Mouse (Mus musculus) retina, adult 2 months (tissue): Measurements from ENCODE around the gene Nup62.

Source experiments
- DNase-seq: peaks from one replicate; pipeline ENCODE4 v3.0.0-alpha.2; 2012; ENCODE audit warnings: low read depth, low spot score

Gene Nup62

GRCm38 (mm10) chr7:44815721-44816469 is at the start of gene Nup62, which contains the start of gene Il4i1:
TSS of gene Nup62 (plus strand) at chr7:44816088.
TSS of gene Il4i1 (plus strand) at chr7:44816387.
- DNase-seq, result peak; percentile 91

- no peak for DNase-seq
Observed at GRCm38 (mm10) chr7:44768129-44768528, 47.8 kb upstream of the Nup62 start.

- no peak for DNase-seq
Observed at GRCm38 (mm10) chr7:44770046-44770578, 45.8 kb upstream of the Nup62 start.

GRCm38 (mm10) chr7:44772591-44773204 is 43.2 kb upstream of the Nup62 start:
- no peak for DNase-seq

GRCm38 (mm10) chr7:44776849-44777498 is 38.9 kb upstream of the Nup62 start:
- DNase-seq, result no peak

GRCm38 (mm10) chr7:44780101-44780500 is 35.8 kb upstream of the Nup62 start:
- DNase-seq, result no peak

- no peak for DNase-seq
Observed at GRCm38 (mm10) chr7:44789531-44789930, 26.4 kb upstream of the Nup62 start.

- DNase-seq, result no peak
Observed at GRCm38 (mm10) chr7:44790066-44790465, 25.8 kb upstream of the Nup62 start.

GRCm38 (mm10) chr7:44792781-44793180 is 23.1 kb upstream of the Nup62 start:
- DNase-seq, result no peak

- DNase-seq, result no peak
Observed at GRCm38 (mm10) chr7:44808927-44809326, 7.0 kb upstream of the Nup62 start.

- no peak for DNase-seq
Observed at GRCm38 (mm10) chr7:44809466-44809865, 6.4 kb upstream of the Nup62 start.

- DNase-seq, result no peak
Observed at GRCm38 (mm10) chr7:44810365-44810764, 5.5 kb upstream of the Nup62 start.

- DNase-seq, result no peak
Observed at GRCm38 (mm10) chr7:44810819-44811557, 4.9 kb upstream of the Nup62 start.

- DNase-seq, result no peak
Observed at GRCm38 (mm10) chr7:44812651-44813325, 3.1 kb upstream of the Nup62 start.

GRCm38 (mm10) chr7:44813985-44814384 is 1.9 kb upstream of the Nup62 start:
- no peak for DNase-seq

GRCm38 (mm10) chr7:44814423-44814822 is 1.5 kb upstream of the Nup62 start:
- no peak for DNase-seq

- no peak for DNase-seq
Observed at GRCm38 (mm10) chr7:44814952-44815553, 835 bp upstream of the Nup62 start.

- no peak for DNase-seq
Observed at GRCm38 (mm10) chr7:44816470-44817021, 658 bp downstream of the Nup62 start, which contains the start of gene Atf5. TSS of gene Atf5 (minus strand) at chr7:44816658.

- no peak for DNase-seq
Observed at GRCm38 (mm10) chr7:44817441-44817840, 1.6 kb downstream of the Nup62 start.

- DNase-seq, result no peak
Observed at GRCm38 (mm10) chr7:44818164-44818563, 2.3 kb downstream of the Nup62 start.
